Mouse (Mus musculus): Measurements from ENCODE around the gene Adprhl1. TPM values are rescaled to one million over a fixed set of nuclear protein-coding genes. Genes with fewer than 3 reads are reported as not detected.

The Adprhl1 gene
- polyA plus RNA-seq, 1 experiment = 2.2 TPM

- WGBS = 57% methylated on average over 3 of the region's 3 CpGs
Observed at GRCm38 (mm10) chr8:13202041-13202440, 51.9 kb downstream of the Adprhl1 start.

GRCm38 (mm10) chr8:13201013-13201334, 53.0 kb downstream of the Adprhl1 start:
- TF ChIP-seq CTCF (IDR thresholded peaks at IDR 0.05; ENCODE audit: insufficient read depth, low read length) (no peak), POLR2A (IDR thresholded peaks at IDR 0.05; ENCODE audit: borderline replicate concordance, extremely low read depth, low read depth, low read length) (no peak)
- no peak for DNase-seq
- 2% methylated on average over 18 of the region's 18 CpGs for WGBS
- Histone ChIP-seq H3K4me1 (ENCODE audit: control insufficient read depth, insufficient read depth, low read length) (peaks cover 13% of the 10 kb centered on the region), H3K4me3 (replicated peaks; ENCODE audit: extremely low read depth, low read depth, low read length) (peak overlapping the region; percentile 73)

More at GRCm38 (mm10) chr8:13202041-13202440, 51.9 kb downstream of the Adprhl1 start:
- TF ChIP-seq CTCF (IDR thresholded peaks at IDR 0.05; ENCODE audit: insufficient read depth, low read length) (no peak), POLR2A (IDR thresholded peaks at IDR 0.05; ENCODE audit: borderline replicate concordance, extremely low read depth, low read depth, low read length) (no peak)
- Histone ChIP-seq H3K4me1 (ENCODE audit: control insufficient read depth, insufficient read depth, low read length) (peaks cover 13% of the 10 kb centered on the region), H3K4me3 (replicated peaks; ENCODE audit: extremely low read depth, low read depth, low read length) (peak overlapping the region; percentile 31)
- no peak for DNase-seq

GRCm38 (mm10) chr8:13200301-13201012, 53.5 kb downstream of the Adprhl1 start, which contains the start of gene Grtp1:
Gene Grtp1, minus strand, starts transcription at chr8:13200620.
- WGBS = 2% methylated on average over 48 of the region's 58 CpGs
- DNase-seq = peak; percentile 58
- Histone ChIP-seq H3K4me1 (ENCODE audit: control insufficient read depth, insufficient read depth, low read length) (peaks cover 12% of the 10 kb centered on the region), H3K4me3 (replicated peaks; ENCODE audit: extremely low read depth, low read depth, low read length) (peak within 1 kb of the TSS; percentile 80)
- TF ChIP-seq POLR2A (IDR thresholded peaks at IDR 0.05; ENCODE audit: borderline replicate concordance, extremely low read depth, low read depth, low read length) (no peak), CTCF (IDR thresholded peaks at IDR 0.05; ENCODE audit: insufficient read depth, low read length) (no peak)

GRCm38 (mm10) chr8:13199385-13200061, 54.4 kb downstream of the Adprhl1 start:
- H3K4me1 ChIP-seq (ENCODE audit: control insufficient read depth, insufficient read depth, low read length) = peaks cover 4% of the 10 kb centered on the region; the same call in 1 of the 2 replicates
- WGBS = 45% methylated on average over 14 of the region's 14 CpGs
- TF ChIP-seq POLR2A (IDR thresholded peaks at IDR 0.05; ENCODE audit: borderline replicate concordance, extremely low read depth, low read depth, low read length) (no peak), CTCF (IDR thresholded peaks at IDR 0.05; ENCODE audit: insufficient read depth, low read length) (no peak)
- H3K4me3 ChIP-seq (replicated peaks; ENCODE audit: extremely low read depth, low read depth, low read length) = peak overlapping the region; percentile 80
- DNase-seq = no peak

- 92% methylated on average over 5 of the region's 5 CpGs for WGBS
- DNase-seq = no peak
- TF ChIP-seq POLR2A (IDR thresholded peaks at IDR 0.05; ENCODE audit: borderline replicate concordance, extremely low read depth, low read depth, low read length) = no peak
- TF ChIP-seq CTCF (IDR thresholded peaks at IDR 0.05; ENCODE audit: insufficient read depth, low read length) = no peak
- H3K4me1 ChIP-seq (ENCODE audit: control insufficient read depth, insufficient read depth, low read length) = no peaks in the 10 kb centered on the region; the same call in 1 of the 2 replicates
- no peak overlapping the region for H3K4me3 ChIP-seq (replicated peaks; ENCODE audit: extremely low read depth, low read depth, low read length)
Observed at GRCm38 (mm10) chr8:13197493-13197892, 56.5 kb downstream of the Adprhl1 start.

- TF ChIP-seq CTCF (IDR thresholded peaks at IDR 0.05; ENCODE audit: insufficient read depth, low read length) = no peak
- no peak for TF ChIP-seq POLR2A (IDR thresholded peaks at IDR 0.05; ENCODE audit: borderline replicate concordance, extremely low read depth, low read depth, low read length)
- no peaks in the 10 kb centered on the region; the same call in none of the 2 replicates for H3K4me1 ChIP-seq (ENCODE audit: control insufficient read depth, insufficient read depth, low read length)
- no peak overlapping the region for H3K4me3 ChIP-seq (replicated peaks; ENCODE audit: extremely low read depth, low read depth, low read length)
- no peak for DNase-seq
- WGBS = 61% methylated on average over 10 of the region's 10 CpGs
Observed at GRCm38 (mm10) chr8:13194818-13195217, 59.1 kb downstream of the Adprhl1 start.

- peak; percentile 36 for DNase-seq
- Histone ChIP-seq H3K4me3 (replicated peaks; ENCODE audit: extremely low read depth, low read depth, low read length) (no peak overlapping the region), H3K4me1 (ENCODE audit: control insufficient read depth, insufficient read depth, low read length) (no peaks in the 10 kb centered on the region; the same call in 1 of the 2 replicates)
- 61% methylated on average over 8 of the region's 8 CpGs for WGBS
- no peak for TF ChIP-seq CTCF (IDR thresholded peaks at IDR 0.05; ENCODE audit: insufficient read depth, low read length)
- no peak for TF ChIP-seq POLR2A (IDR thresholded peaks at IDR 0.05; ENCODE audit: borderline replicate concordance, extremely low read depth, low read depth, low read length)
Observed at GRCm38 (mm10) chr8:13190235-13190634, 63.7 kb downstream of the Adprhl1 start.

GRCm38 (mm10) chr8:13188857-13189256, 65.1 kb downstream of the Adprhl1 start:
- no peak for TF ChIP-seq POLR2A (IDR thresholded peaks at IDR 0.05; ENCODE audit: borderline replicate concordance, extremely low read depth, low read depth, low read length)
- WGBS = 78% methylated on average over 1 of the region's 1 CpGs
- Histone ChIP-seq H3K4me3 (replicated peaks; ENCODE audit: extremely low read depth, low read depth, low read length) (no peak overlapping the region), H3K4me1 (ENCODE audit: control insufficient read depth, insufficient read depth, low read length) (no peaks in the 10 kb centered on the region; the same call in 1 of the 2 replicates)
- DNase-seq = no peak

- Histone ChIP-seq H3K4me1 (ENCODE audit: control insufficient read depth, insufficient read depth, low read length) (no peaks in the 10 kb centered on the region; the same call in 1 of the 2 replicates), H3K4me3 (replicated peaks; ENCODE audit: extremely low read depth, low read depth, low read length) (no peak overlapping the region)
- TF ChIP-seq CTCF (IDR thresholded peaks at IDR 0.05; ENCODE audit: insufficient read depth, low read length) = no peak
- TF ChIP-seq POLR2A (IDR thresholded peaks at IDR 0.05; ENCODE audit: borderline replicate concordance, extremely low read depth, low read depth, low read length) = no peak
- 88% methylated on average over 13 of the region's 13 CpGs for WGBS
- DNase-seq = no peak
Observed at GRCm38 (mm10) chr8:13188052-13188555, 65.9 kb downstream of the Adprhl1 start.

Measured in lung, adult 2 months (tissue).